Mouse (Mus musculus): Measurements from ENCODE around the gene Zfp219.

Zfp219 gene

GRCm38 (mm10) chr14:51997483-51997882, 23.1 kb downstream of the Zfp219 start:
- DNase-seq (ENCODE audit: low spot score): no peak

- no peak for DNase-seq (ENCODE audit: low spot score)
These were observed 23.7 kb downstream of the Zfp219 start for GRCm38 (mm10) chr14:51996866-51997265.

- DNase-seq (ENCODE audit: low spot score): no peak
These were observed 24.2 kb downstream of the Zfp219 start for GRCm38 (mm10) chr14:51996231-51996841.

GRCm38 (mm10) chr14:51995219-51995871, 25.2 kb downstream of the Zfp219 start:
- no peak for DNase-seq (ENCODE audit: low spot score)

- no peak for DNase-seq (ENCODE audit: low spot score)
These were observed 26.1 kb downstream of the Zfp219 start for GRCm38 (mm10) chr14:51994453-51994852.

- no peak for DNase-seq (ENCODE audit: low spot score)
These were observed 31.0 kb downstream of the Zfp219 start for GRCm38 (mm10) chr14:51989461-51989970.

GRCm38 (mm10) chr14:51988731-51989130, 31.8 kb downstream of the Zfp219 start:
- no peak for DNase-seq (ENCODE audit: low spot score)

GRCm38 (mm10) chr14:51987177-51987576, 33.4 kb downstream of the Zfp219 start:
- no peak for DNase-seq (ENCODE audit: low spot score)

- DNase-seq (ENCODE audit: low spot score): no peak
These were observed 34.4 kb downstream of the Zfp219 start for GRCm38 (mm10) chr14:51986153-51986505.

- peak; percentile 73 for DNase-seq (ENCODE audit: low spot score)
These were observed 35.0 kb downstream of the Zfp219 start for GRCm38 (mm10) chr14:51985301-51986152.

GRCm38 (mm10) chr14:51984247-51985231, 36.0 kb downstream of the Zfp219 start, which contains the start of gene Arhgef40:
Arhgef40 (plus strand) TSS chr14:51984719.
- DNase-seq (ENCODE audit: low spot score): peak; percentile 76

- DNase-seq (ENCODE audit: low spot score): no peak
These were observed 36.7 kb downstream of the Zfp219 start for GRCm38 (mm10) chr14:51983855-51984246.

GRCm38 (mm10) chr14:51983251-51983650, 37.3 kb downstream of the Zfp219 start:
- DNase-seq (ENCODE audit: low spot score): no peak

- DNase-seq (ENCODE audit: low spot score): no peak
These were observed 41.3 kb downstream of the Zfp219 start for GRCm38 (mm10) chr14:51979252-51979651.

GRCm38 (mm10) chr14:51967400-51967799, 53.1 kb downstream of the Zfp219 start:
- no peak for DNase-seq (ENCODE audit: low spot score)

- DNase-seq (ENCODE audit: low spot score): no peak
These were observed 60.2 kb downstream of the Zfp219 start for GRCm38 (mm10) chr14:51960316-51960715.
